Mouse (Mus musculus): ENCODE data around the gene Slc25a3.

- no peak for TF ChIP-seq CTCF (IDR thresholded peaks at IDR 0.05; ENCODE audit: borderline replicate concordance, extremely low read depth, insufficient read depth, insufficient read length)
- no peak for TF ChIP-seq POLR2A (IDR thresholded peaks at IDR 0.05; ENCODE audit: borderline replicate concordance, extremely low read depth, insufficient read depth, insufficient read length, poor library complexity, severe bottlenecking)
These were observed 17.9 kb downstream of the Slc25a3 start for GRCm38 (mm10) chr10:91105981-91106380.

Measured in brain, embryonic 14.5 days (tissue).